Mouse (Mus musculus): ENCODE data around the gene Dhfr. TPM values are rescaled to one million over a fixed set of nuclear protein-coding genes. Genes with fewer than 3 reads are reported as not detected.

Dhfr gene
- total and polyA plus RNA-seq, 3 experiments, result 15.7 to 63.1 (median 17.4) TPM

DNA sequence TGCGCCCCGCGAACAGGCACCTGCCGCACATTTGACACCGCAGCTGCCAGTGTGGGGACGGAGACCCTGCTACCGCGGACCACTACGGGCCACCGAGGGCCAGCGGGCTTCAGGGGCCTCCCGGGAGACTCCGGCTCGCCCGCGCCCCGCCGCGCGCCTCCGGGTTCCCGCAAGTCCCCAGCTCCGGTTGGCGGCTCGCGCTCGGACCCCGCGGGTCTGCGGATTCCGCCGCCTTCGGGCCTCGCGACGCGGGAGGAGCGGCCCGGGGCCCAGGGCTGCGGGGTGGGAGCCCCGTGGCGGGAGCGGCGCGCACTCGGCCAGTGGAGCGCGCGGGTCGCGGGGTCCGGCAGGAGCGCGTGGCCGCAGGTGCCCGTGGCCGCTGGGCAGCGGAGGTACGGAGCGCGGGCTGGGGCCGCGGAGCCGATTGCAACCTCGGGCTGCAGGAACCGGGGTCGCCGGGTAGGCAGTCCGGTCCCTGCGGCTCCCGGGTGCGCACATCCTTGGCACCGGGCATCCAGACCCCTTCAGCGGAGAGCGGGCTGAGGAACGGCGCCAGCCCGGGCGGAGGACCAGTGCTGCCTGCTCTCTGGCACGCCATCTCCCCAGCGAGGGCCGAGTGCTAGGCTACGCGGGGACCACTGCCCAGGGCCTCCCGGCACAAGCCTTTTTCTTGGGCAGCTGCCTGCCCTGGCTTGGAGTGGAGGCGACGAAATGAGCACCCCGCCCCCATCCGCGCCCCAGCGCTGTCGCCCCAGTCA lies 71.9 kb downstream of the Dhfr start:
- Histone ChIP-seq H3K27me3 (ENCODE audit: control insufficient read depth in 1 of 2, insufficient read depth in 2 of 2, low read length in 2 of 2) (no peaks in the 10 kb centered on the region), H3K36me3 (ENCODE audit: control insufficient read depth in 1 of 2, insufficient read depth in 2 of 2, low read length in 2 of 2) (no peaks in the 10 kb centered on the region), H3K9ac (ENCODE audit: control insufficient read depth, low read depth, low read length, poor library complexity, severe bottlenecking) (no peak overlapping the region), H3K4me3 (ENCODE audit: control insufficient read depth in 1 of 2, insufficient read depth in 1 of 2, low read depth in 2 of 2, low read length in 2 of 2) (no peak overlapping the region), H3K4me1 (ENCODE audit: control insufficient read depth in 1 of 2, insufficient read depth in 2 of 2, low read length in 2 of 2) (no peaks in the 10 kb centered on the region), H3K27ac (ENCODE audit: control insufficient read depth, low read depth, low read length) (no peak overlapping the region), H3K9me3 (replicated peaks; ENCODE audit: insufficient read depth, low read length) (no peaks in the 10 kb centered on the region), H3K79me2 (ENCODE audit: control insufficient read depth, insufficient read depth, low read length, poor library complexity) (no peaks in the 10 kb centered on the region)
- DNase-seq (ENCODE audit: low read depth, low spot score), result no peak
- TF ChIP-seq SMC3 (IDR thresholded peaks at IDR 0.05; ENCODE audit: low read depth, low read length), result no peak
- no peak for TF ChIP-seq ETS1 (IDR thresholded peaks at IDR 0.05; ENCODE audit: low read depth, low read length)
- no peak for TF ChIP-seq BHLHE40 (IDR thresholded peaks at IDR 0.05; ENCODE audit: borderline replicate concordance, low read depth, low read length)
- no peak for TF ChIP-seq ZKSCAN1 (IDR thresholded peaks at IDR 0.05; ENCODE audit: low read depth, low read length)
- TF ChIP-seq MAX (IDR thresholded peaks at IDR 0.05; ENCODE audit: low read length), result no peak
- TF ChIP-seq NELFE (IDR thresholded peaks at IDR 0.05; ENCODE audit: low read depth, low read length), result no peak
- TF ChIP-seq CTCF (IDR thresholded peaks at IDR 0.05 in 2 of 3, conservative IDR thresholded peaks at IDR 0.05 in 1 of 3; ENCODE audit: control insufficient read depth in 1 of 3, insufficient read depth in 1 of 3, low read depth in 2 of 3, low read length in 3 of 3, poor library complexity in 1 of 3, severe bottlenecking in 1 of 3), result no peak
- TF ChIP-seq MEF2A (IDR thresholded peaks at IDR 0.05; ENCODE audit: extremely low read depth, insufficient replicate concordance, low read depth, low read length, poor library complexity, severe bottlenecking), result no peak
- no peak for TF ChIP-seq MAZ (IDR thresholded peaks at IDR 0.05; ENCODE audit: low read depth, low read length)
- TF ChIP-seq GATA1 (IDR thresholded peaks at IDR 0.05; ENCODE audit: low read depth, low read length), result no peak
- TF ChIP-seq NRF1 (IDR thresholded peaks at IDR 0.05; ENCODE audit: insufficient read depth, low read depth, low read length, poor library complexity, severe bottlenecking), result no peak
- TF ChIP-seq RCOR1 (IDR thresholded peaks at IDR 0.05; ENCODE audit: low read depth, low read length), result no peak
- TF ChIP-seq TCF12 (IDR thresholded peaks at IDR 0.05; ENCODE audit: low read depth, low read length), result no peak

DNA sequence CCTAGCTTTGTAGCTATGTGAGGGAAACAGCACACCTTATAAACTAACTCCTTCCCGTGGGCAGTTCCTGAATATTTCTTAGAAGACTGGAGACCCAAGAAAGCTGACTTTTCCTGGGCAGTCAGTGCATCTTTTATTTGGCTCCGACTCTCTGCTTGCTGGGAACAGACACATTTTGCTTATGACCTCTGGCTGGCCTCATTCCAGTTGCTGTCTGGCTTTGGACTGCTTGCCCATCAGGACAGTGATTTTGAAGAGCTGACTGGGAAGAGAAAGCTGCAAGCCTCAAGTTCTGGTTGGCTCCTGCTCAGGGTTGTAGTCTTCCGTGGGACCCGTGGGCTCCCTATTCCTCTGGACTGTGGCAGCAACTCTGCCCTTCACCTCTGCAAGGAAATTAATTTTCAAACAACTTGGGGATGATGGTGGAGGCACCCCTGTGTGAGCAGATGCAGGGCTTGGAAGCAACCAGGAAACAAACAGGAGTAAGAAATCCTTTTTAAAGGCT lies 72.9 kb downstream of the Dhfr start:
- H3K79me2 ChIP-seq (ENCODE audit: control insufficient read depth, insufficient read depth, low read length, poor library complexity), result no peaks in the 10 kb centered on the region
- H3K27ac ChIP-seq (ENCODE audit: control insufficient read depth, low read depth, low read length), result no peak overlapping the region
- no peaks in the 10 kb centered on the region for H3K36me3 ChIP-seq (ENCODE audit: control insufficient read depth in 1 of 2, insufficient read depth in 2 of 2, low read length in 2 of 2)
- H3K9ac ChIP-seq (ENCODE audit: control insufficient read depth, low read depth, low read length, poor library complexity, severe bottlenecking), result no peak overlapping the region
- H3K27me3 ChIP-seq (ENCODE audit: control insufficient read depth in 1 of 2, insufficient read depth in 2 of 2, low read length in 2 of 2), result no peaks in the 10 kb centered on the region
- no peak for DNase-seq (ENCODE audit: low read depth, low spot score)
- no peak overlapping the region for H3K4me3 ChIP-seq (ENCODE audit: control insufficient read depth in 1 of 2, insufficient read depth in 1 of 2, low read depth in 2 of 2, low read length in 2 of 2)
- H3K9me3 ChIP-seq (replicated peaks; ENCODE audit: insufficient read depth, low read length), result no peaks in the 10 kb centered on the region
- no peak for TF ChIP-seq USF1 (IDR thresholded peaks at IDR 0.05; ENCODE audit: low read depth, low read length)
- no peak for TF ChIP-seq BHLHE40 (IDR thresholded peaks at IDR 0.05; ENCODE audit: borderline replicate concordance, low read depth, low read length)
- no peak for TF ChIP-seq TBP (IDR thresholded peaks at IDR 0.05; ENCODE audit: low read depth, low read length)
- TF ChIP-seq UBTF (IDR thresholded peaks at IDR 0.05; ENCODE audit: borderline replicate concordance, insufficient read depth, low read depth, low read length), result no peak
- TF ChIP-seq ZKSCAN1 (IDR thresholded peaks at IDR 0.05; ENCODE audit: low read depth, low read length), result no peak
- TF ChIP-seq GABPA (IDR thresholded peaks at IDR 0.05; ENCODE audit: low read depth, low read length), result no peak
- no peaks in the 10 kb centered on the region for H3K4me1 ChIP-seq (ENCODE audit: control insufficient read depth in 1 of 2, insufficient read depth in 2 of 2, low read length in 2 of 2)

Other genes starting within 250 kb of the Dhfr start
- not detected in 2 replicates for gene Rasgrf2, start 223.1 kb upstream of the Dhfr start, total RNA-seq (2012; rRNA removed)
- gene Rasgrf2, start 223.1 kb upstream of the Dhfr start, polyA plus RNA-seq (2012; ENCODE audit: insufficient read depth in 1 of 2, insufficient read length in 2 of 2, low read depth in 1 of 2, low replicate concordance in 2 of 2, missing spikeins in 1 of 2), result not detected
- gene Gm20379, start 48.7 kb upstream of the Dhfr start, total RNA-seq (2012; rRNA removed), result not detected in 2 replicates
- gene Gm20379, start 48.7 kb upstream of the Dhfr start, polyA plus RNA-seq (2012; ENCODE audit: insufficient read depth in 1 of 2, insufficient read length in 2 of 2, low read depth in 1 of 2, low replicate concordance in 2 of 2, missing spikeins in 1 of 2), result 1 to 10 TPM in 1 of 2 experiments, not detected in 1; 9.4 TPM
- 14.4 and 15.0 TPM in 2 replicates for gene Msh3, start 277 bp downstream of the Dhfr start, total RNA-seq (2012; rRNA removed)
- gene Msh3, start 277 bp downstream of the Dhfr start, polyA plus RNA-seq (2012; ENCODE audit: insufficient read depth in 1 of 2, insufficient read length in 2 of 2, low read depth in 1 of 2, low replicate concordance in 2 of 2, missing spikeins in 1 of 2), result 10 to 100 TPM in 1 of 2 experiments, not detected in 1; 17.7 TPM
- gene Ankrd34b, start 71.2 kb downstream of the Dhfr start, total RNA-seq (2012; rRNA removed), result not detected in 2 replicates
- not detected for gene Ankrd34b, start 71.2 kb downstream of the Dhfr start, polyA plus RNA-seq (2012; ENCODE audit: insufficient read depth in 1 of 2, insufficient read length in 2 of 2, low read depth in 1 of 2, low replicate concordance in 2 of 2, missing spikeins in 1 of 2)
- gene Fam151b, start 129.3 kb downstream of the Dhfr start, total RNA-seq (2012; rRNA removed), result 0.12 and 0.13 TPM in 2 replicates
- 1 to 10 TPM in 1 of 2 experiments, not detected in 1; 1.4 TPM for gene Fam151b, start 129.3 kb downstream of the Dhfr start, polyA plus RNA-seq (2012; ENCODE audit: insufficient read depth in 1 of 2, insufficient read length in 2 of 2, low read depth in 1 of 2, low replicate concordance in 2 of 2, missing spikeins in 1 of 2)
- 4.1 and 5.3 TPM in 2 replicates for gene Zfyve16, start 176.1 kb downstream of the Dhfr start, total RNA-seq (2012; rRNA removed)
- gene Zfyve16, start 176.1 kb downstream of the Dhfr start, polyA plus RNA-seq (2012; ENCODE audit: insufficient read depth in 1 of 2, insufficient read length in 2 of 2, low read depth in 1 of 2, low replicate concordance in 2 of 2, missing spikeins in 1 of 2), result 1 to 10 TPM in 1 of 2 experiments, not detected in 1; 4.5 TPM
- not detected in 2 replicates for gene Spz1, start 221.4 kb downstream of the Dhfr start, total RNA-seq (2012; rRNA removed)
- gene Spz1, start 221.4 kb downstream of the Dhfr start, polyA plus RNA-seq (2012; ENCODE audit: insufficient read depth in 1 of 2, insufficient read length in 2 of 2, low read depth in 1 of 2, low replicate concordance in 2 of 2, missing spikeins in 1 of 2), result not detected

All from MEL (cell line).